ENCODE assay signal across 14 mouse cellular contexts in genomic region chr6:51460021-51460360, GRCm38 (mm10). TPM values are rescaled to one million over a fixed set of nuclear protein-coding genes. Genes with fewer than 3 reads are reported as not detected.
DNase-seq lines count a peak whose midpoint lies in the region; ATAC-seq and TF ChIP-seq lines count a peak whose summit lies in the region.
"Had no signal": no experiment of that assay in that cellular context is flagged by ENCODE, and none has a peak within 500 bp of the region (broad histone marks: within the 10 kb centered on the region; RNA-seq: fewer than 3 reads in every experiment).

No protein-coding gene starts in this region.

- H3K4me1 ChIP-seq in heart, postnatal 0 days (ENCODE audit: control insufficient read depth, insufficient read depth), result no peaks in the 10 kb centered on the region
- no peaks in the 10 kb centered on the region for H3K4me1 ChIP-seq in midbrain, embryonic 11.5 days (ENCODE audit: control insufficient read depth, insufficient read depth, low read length)
- peaks cover 12% of the 10 kb centered on the region for H3K4me1 ChIP-seq in midbrain, embryonic 15.5 days

- 0 out of 2 replicates have a peak, but pooled peaks have one; percentile 25 for TF ChIP-seq EP300 in heart, postnatal 0 days (IDR thresholded peaks at IDR 0.05; ENCODE audit: low read depth)

- H3K36me3 ChIP-seq in heart, postnatal 0 days (replicated peaks; ENCODE audit: control insufficient read depth, insufficient read depth, low read length), result peaks cover 47% of the 10 kb centered on the region
- H3K36me3 ChIP-seq in midbrain, embryonic 11.5 days (ENCODE audit: control insufficient read depth, insufficient read depth, low read length), result peaks cover 24% of the 10 kb centered on the region
- peaks cover 45% of the 10 kb centered on the region for H3K36me3 ChIP-seq in midbrain, embryonic 15.5 days (replicated peaks)
- peaks cover 18% of the 10 kb centered on the region for H3K36me3 ChIP-seq in splenic B cell, adult 2 months (ENCODE audit: control insufficient read depth, insufficient read depth, low read length, poor library complexity, severe bottlenecking)

- no peak for TF ChIP-seq CTCF in heart, postnatal 0 days (IDR thresholded peaks at IDR 0.05; ENCODE audit: low read depth)

- 80% methylated on average over 4 of the region's 4 CpGs for WGBS in heart, postnatal 0 days
- 82% methylated on average over 4 of the region's 4 CpGs for WGBS in midbrain, embryonic 11.5 days
- 83% methylated on average over 4 of the region's 4 CpGs for WGBS in midbrain, embryonic 15.5 days

- no peak overlapping the region for H3K4me2 ChIP-seq in heart, postnatal 0 days (ENCODE audit: low read depth, low read length)
- H3K4me2 ChIP-seq in midbrain, embryonic 11.5 days, result no peak overlapping the region
- no peak overlapping the region for H3K4me2 ChIP-seq in midbrain, embryonic 15.5 days
- H3K4me2 ChIP-seq: heart, embryonic 12.5 days; hindbrain, embryonic 15.5 days; lung, embryonic 14.5 days had no signal

- no peak overlapping the region for H3K9ac ChIP-seq in heart, postnatal 0 days (replicated peaks; ENCODE audit: low read depth, low read length)
- H3K9ac ChIP-seq in midbrain, embryonic 11.5 days (ENCODE audit: low read length), result no peak overlapping the region
- H3K9ac ChIP-seq in midbrain, embryonic 15.5 days, result no peak overlapping the region
- H3K9ac ChIP-seq: heart, embryonic 12.5 days; hindbrain, embryonic 15.5 days; lung, embryonic 14.5 days had no signal

- H3K27ac ChIP-seq in heart, postnatal 0 days (ENCODE audit: low read depth), result no peak overlapping the region
- H3K27ac ChIP-seq in midbrain, embryonic 11.5 days (ENCODE audit: low read depth, low read length), result no peak overlapping the region
- no peak overlapping the region for H3K27ac ChIP-seq in midbrain, embryonic 15.5 days
- H3K27ac ChIP-seq: gastrocnemius, adult 2 months; hindbrain, embryonic 15.5 days had no signal

- no peak for DNase-seq in heart, postnatal 0 days (ENCODE audit: low spot score)
- DNase-seq in heart, adult 18-20 months, result no peak
- peak; percentile 94 for DNase-seq in midbrain, embryonic 11.5 days (ENCODE audit: low spot score, missing footprints)
- DNase-seq in ZHBTc4 (ENCODE audit: low read depth, low spot score), result peak; percentile 80
- peak; percentile 43 for DNase-seq in splenic B cell, adult 2 months (ENCODE audit: low read depth, low spot score)
- DNase-seq in cerebellum, adult 8-10 months, result no peak
- DNase-seq in spleen, postnatal 4 days (ENCODE audit: low spot score in 2 of 2), result no peak
- DNase-seq: gastrocnemius, adult 2 months; kidney, postnatal 10 days; thymus, postnatal 14 days had no signal

- no peak overlapping the region for H3K4me3 ChIP-seq in heart, postnatal 0 days (ENCODE audit: low read depth, low read length)
- H3K4me3 ChIP-seq in midbrain, embryonic 11.5 days (ENCODE audit: low read depth, low read length), result no peak overlapping the region
- no peak overlapping the region for H3K4me3 ChIP-seq in midbrain, embryonic 15.5 days
- H3K4me3 ChIP-seq: gastrocnemius, adult 2 months; heart, embryonic 12.5 days; hindbrain, embryonic 15.5 days had no signal

- H3K9me3 ChIP-seq in heart, postnatal 0 days (replicated peaks; ENCODE audit: control insufficient read depth, low read length), result no peaks in the 10 kb centered on the region
- H3K9me3 ChIP-seq in midbrain, embryonic 11.5 days (ENCODE audit: control insufficient read depth, low read length), result no peaks in the 10 kb centered on the region
- H3K9me3 ChIP-seq in midbrain, embryonic 15.5 days, result no peaks in the 10 kb centered on the region
- H3K9me3 ChIP-seq: heart, embryonic 12.5 days; hindbrain, embryonic 15.5 days had no signal

- ATAC-seq in heart, postnatal 0 days (ENCODE audit: insufficient read depth, low read depth), result no peak
- ATAC-seq in midbrain, embryonic 11.5 days (ENCODE audit: low FRiP score), result 0 out of 2 replicates have a peak, but pooled peaks have one; percentile 12
- ATAC-seq in midbrain, embryonic 15.5 days (replicated peaks), result no peak

- no peaks in the 10 kb centered on the region for H3K27me3 ChIP-seq in heart, postnatal 0 days (ENCODE audit: control insufficient read depth, insufficient read depth, low read length)
- H3K27me3 ChIP-seq in midbrain, embryonic 11.5 days (ENCODE audit: control insufficient read depth, insufficient read depth, low read length), result no peaks in the 10 kb centered on the region
- H3K27me3 ChIP-seq in midbrain, embryonic 15.5 days (replicated peaks), result no peaks in the 10 kb centered on the region
- H3K27me3 ChIP-seq in splenic B cell, adult 2 months (ENCODE audit: control insufficient read depth, insufficient read depth, low read length, poor library complexity, severe bottlenecking), result no peaks in the 10 kb centered on the region
- H3K27me3 ChIP-seq: heart, embryonic 12.5 days; hindbrain, embryonic 15.5 days had no signal

RNA-seq across cellular contexts. Expression of gene Hnrnpa2b1, which starts 9.7 kb away (rescaled TPM):
- total RNA-seq in heart, postnatal 0 days (2014; rRNA removed; ENCODE audit: low replicate concordance), result 145 and 171 TPM in 2 replicates
- 718 and 775 TPM in 2 replicates for polyA plus RNA-seq in heart, postnatal 0 days (2015; fragmentation: Nextera tagmentation; extraction: Ambion mirVana)
- 100 to 1,000 TPM; 437 to 447 TPM for total RNA-seq in heart, adult 18-20 months (2021)
- polyA plus RNA-seq in midbrain, embryonic 11.5 days (2014; fragmentation: Nextera tagmentation; extraction: Ambion mirVana), result 1,654 and 1,893 TPM in 2 replicates
- polyA plus RNA-seq in midbrain, embryonic 15.5 days (2015; fragmentation: Nextera tagmentation; extraction: Ambion mirVana), result 1,331 and 1,465 TPM in 2 replicates

RNA-seq across cellular contexts. Expression of gene Cbx3, which starts 10.2 kb away (rescaled TPM):
- 66.0 and 94.1 TPM in 2 replicates for total RNA-seq in heart, postnatal 0 days (2014; rRNA removed; ENCODE audit: low replicate concordance)
- polyA plus RNA-seq in heart, postnatal 0 days (2015; fragmentation: Nextera tagmentation; extraction: Ambion mirVana), result 270 and 295 TPM in 2 replicates
- 10 to 100 TPM; 61.9 to 63.4 TPM for total RNA-seq in heart, adult 18-20 months (2021)
- 757 and 781 TPM in 2 replicates for polyA plus RNA-seq in midbrain, embryonic 11.5 days (2014; fragmentation: Nextera tagmentation; extraction: Ambion mirVana)
- polyA plus RNA-seq in midbrain, embryonic 15.5 days (2015; fragmentation: Nextera tagmentation; extraction: Ambion mirVana), result 365 and 388 TPM in 2 replicates

RNA-seq across cellular contexts. Expression of gene Nfe2l3, which starts 27.5 kb away (rescaled TPM):
- 2.7 and 5.0 TPM in 2 replicates for total RNA-seq in heart, postnatal 0 days (2014; rRNA removed; ENCODE audit: low replicate concordance)
- polyA plus RNA-seq in heart, postnatal 0 days (2015; fragmentation: Nextera tagmentation; extraction: Ambion mirVana), result 1.2 and 1.3 TPM in 2 replicates
- under 1 TPM in 1 of 2 experiments, not detected in 1; 0.18 TPM for total RNA-seq in heart, adult 18-20 months (2021)
- polyA plus RNA-seq in midbrain, embryonic 11.5 days (2014; fragmentation: Nextera tagmentation; extraction: Ambion mirVana), result 4.3 and 5.3 TPM in 2 replicates
- polyA plus RNA-seq in midbrain, embryonic 15.5 days (2015; fragmentation: Nextera tagmentation; extraction: Ambion mirVana), result 8.2 and 8.6 TPM in 2 replicates
- total RNA-seq: gastrocnemius, adult 2 months had no signal

Comparison
In these comparisons a context has a peak if more than half of its experiments do, and no peak if none do; other contexts are left out.
1. DNase-seq: peak in midbrain, embryonic 11.5 days (single experiment), ZHBTc4 (single experiment) and splenic B cell, adult 2 months (single experiment); none in heart, postnatal 0 days (single experiment), heart, adult 18-20 months (0 of 2), cerebellum, adult 8-10 months (single experiment) and spleen, postnatal 4 days (0 of 2).